Mouse (Mus musculus) lung, postnatal 36 days (tissue): ENCODE measurements around the gene Tmem184a.

Experiments used
- DNase-seq: peaks from one replicate; pipeline ENCODE4 v3.0.0; 2022; ENCODE audit warnings: mixed read lengths

Gene Tmem184a

GRCm38 (mm10) chr5:139812398-139813125 is 7.2 kb downstream of the Tmem184a start:
- no peak for DNase-seq

- peak; percentile 71 for DNase-seq
These were observed 7.9 kb downstream of the Tmem184a start for GRCm38 (mm10) chr5:139811677-139812397.

GRCm38 (mm10) chr5:139809397-139809796 is 10.3 kb downstream of the Tmem184a start:
- DNase-seq, result no peak

GRCm38 (mm10) chr5:139805924-139806323 is 13.8 kb downstream of the Tmem184a start:
- no peak for DNase-seq

- no peak for DNase-seq
These were observed 15.1 kb downstream of the Tmem184a start for GRCm38 (mm10) chr5:139804573-139805111.

GRCm38 (mm10) chr5:139804107-139804551 is 15.6 kb downstream of the Tmem184a start:
- no peak for DNase-seq

- DNase-seq, result peak; percentile 92
These were observed 16.1 kb downstream of the Tmem184a start for GRCm38 (mm10) chr5:139803601-139804102.

GRCm38 (mm10) chr5:139803165-139803564 is 16.6 kb downstream of the Tmem184a start:
- DNase-seq, result no peak

- DNase-seq, result no peak
These were observed 17.8 kb downstream of the Tmem184a start for GRCm38 (mm10) chr5:139801880-139802279.

GRCm38 (mm10) chr5:139801231-139801630 is 18.5 kb downstream of the Tmem184a start:
- DNase-seq, result no peak

- no peak for DNase-seq
These were observed 19.7 kb downstream of the Tmem184a start for GRCm38 (mm10) chr5:139799801-139800590.

- DNase-seq, result no peak
These were observed 20.7 kb downstream of the Tmem184a start for GRCm38 (mm10) chr5:139799041-139799440.

GRCm38 (mm10) chr5:139798168-139798900 is 21.4 kb downstream of the Tmem184a start:
- DNase-seq, result no peak

GRCm38 (mm10) chr5:139797473-139798167 is 22.1 kb downstream of the Tmem184a start:
- peak; percentile 94 for DNase-seq

GRCm38 (mm10) chr5:139796900-139797299 is 22.8 kb downstream of the Tmem184a start:
- DNase-seq, result peak; percentile 98

- DNase-seq, result no peak
These were observed 23.6 kb downstream of the Tmem184a start for GRCm38 (mm10) chr5:139796001-139796620.

GRCm38 (mm10) chr5:139794938-139795337 is 24.8 kb downstream of the Tmem184a start:
- peak; percentile 44 for DNase-seq

GRCm38 (mm10) chr5:139794137-139794536 is 25.6 kb downstream of the Tmem184a start:
- DNase-seq, result no peak

- peak; percentile 77 for DNase-seq
These were observed 26.2 kb downstream of the Tmem184a start for GRCm38 (mm10) chr5:139793338-139794089.

- no peak for DNase-seq
These were observed 26.8 kb downstream of the Tmem184a start for GRCm38 (mm10) chr5:139792966-139793337.
